Mouse (Mus musculus) adrenal gland, postnatal 4 days (tissue): ENCODE data around the gene Scamp5. TPM values are rescaled to one million over a fixed set of nuclear protein-coding genes. Genes with fewer than 3 reads are reported as not detected.
A peak's percentile ranks its signal among the peaks of the same experiment; 100 is the strongest.

ENCODE experiments used
- DNase-seq, 2 experiments: peaks; one replicate each; pipeline ENCODE4 v3.0.0; 2021 to 2022; ENCODE audit warnings: low spot score in 2 of 2, mixed read lengths in 2 of 2
- long read RNA-seq, 2 experiments: library from polyadenylated mRNA; stranded (forward); transcript quantifications; one replicate each; pipeline ENCODE4 v2.0.0; 2021
- total RNA-seq, 2 experiments: library from RNA; stranded (reverse); gene quantifications; 2 replicates each; pipeline ENCODE4 v1.2.3; 2021

Scamp5 gene
- 10 to 100 TPM; 27.7 to 29.8 TPM for total RNA-seq
- long read RNA-seq, experiment 1, partial matches to known transcripts: 0 of 16 reads
- long read RNA-seq, experiment 1, other reads (novel, unspliced or antisense): 14 of 16 reads
- long read RNA-seq, experiment 2, partial matches to known transcripts: 3 of 25 reads
- long read RNA-seq, experiment 2, other reads (novel, unspliced or antisense): 17 of 25 reads

DNA sequence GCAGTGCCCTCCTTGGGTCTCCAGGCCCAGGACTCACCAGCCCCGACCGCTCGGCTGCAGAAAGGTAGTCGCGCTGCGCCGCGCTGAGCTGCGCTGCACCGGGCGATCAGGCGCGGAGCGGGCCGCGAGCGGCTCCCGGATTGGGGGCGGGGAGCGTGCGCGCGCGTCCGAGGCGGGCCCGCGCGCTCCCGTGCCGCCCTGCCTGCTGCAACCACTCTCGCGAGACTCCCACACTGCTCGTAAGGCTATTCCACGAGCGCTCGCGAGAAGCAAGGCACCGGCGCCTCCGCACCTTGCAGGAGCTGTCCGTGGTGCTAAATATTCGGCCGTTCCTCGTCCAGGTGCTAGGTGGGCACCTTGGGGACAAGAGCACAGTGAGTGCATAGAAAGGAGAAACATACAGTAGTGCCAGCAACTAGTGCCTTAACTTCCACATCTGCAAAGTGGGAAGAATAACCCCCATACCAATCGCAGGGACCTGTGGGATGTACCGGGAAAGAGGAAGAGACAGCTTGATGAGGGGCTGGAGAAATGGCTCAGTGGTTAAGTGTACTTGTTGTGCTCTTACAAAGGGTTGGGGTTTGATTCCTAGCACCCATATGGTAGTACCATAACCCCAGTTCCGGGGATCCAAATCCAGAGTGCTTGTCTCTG lies at the start of gene Scamp5:
TSS of gene Scamp5 (minus strand) at position 165 of the 654 bp plus-strand sequence.
- DNase-seq: peak; percentile 57 to 75

GRCm38 (mm10) chr9:57517113-57517512 lies 49.3 kb upstream of the Scamp5 start:
- DNase-seq: no peak

GRCm38 (mm10) chr9:57510577-57510976 lies 42.7 kb upstream of the Scamp5 start:
- DNase-seq: no peak

GRCm38 (mm10) chr9:57505700-57506099 lies 37.8 kb upstream of the Scamp5 start:
- DNase-seq: peak in 1 of 2 experiments; percentile 43

GRCm38 (mm10) chr9:57504891-57505290 lies 37.0 kb upstream of the Scamp5 start:
- DNase-seq: no peak

GRCm38 (mm10) chr9:57504381-57504700 lies 36.5 kb upstream of the Scamp5 start:
- DNase-seq: peak in 1 of 2 experiments; percentile 32

GRCm38 (mm10) chr9:57503622-57504380 lies 35.9 kb upstream of the Scamp5 start, which contains the start of gene Rpp25:
Gene Rpp25 (plus strand): TSS chr9:57504026.
- peak in 1 of 2 experiments; percentile 27 for DNase-seq

DNA sequence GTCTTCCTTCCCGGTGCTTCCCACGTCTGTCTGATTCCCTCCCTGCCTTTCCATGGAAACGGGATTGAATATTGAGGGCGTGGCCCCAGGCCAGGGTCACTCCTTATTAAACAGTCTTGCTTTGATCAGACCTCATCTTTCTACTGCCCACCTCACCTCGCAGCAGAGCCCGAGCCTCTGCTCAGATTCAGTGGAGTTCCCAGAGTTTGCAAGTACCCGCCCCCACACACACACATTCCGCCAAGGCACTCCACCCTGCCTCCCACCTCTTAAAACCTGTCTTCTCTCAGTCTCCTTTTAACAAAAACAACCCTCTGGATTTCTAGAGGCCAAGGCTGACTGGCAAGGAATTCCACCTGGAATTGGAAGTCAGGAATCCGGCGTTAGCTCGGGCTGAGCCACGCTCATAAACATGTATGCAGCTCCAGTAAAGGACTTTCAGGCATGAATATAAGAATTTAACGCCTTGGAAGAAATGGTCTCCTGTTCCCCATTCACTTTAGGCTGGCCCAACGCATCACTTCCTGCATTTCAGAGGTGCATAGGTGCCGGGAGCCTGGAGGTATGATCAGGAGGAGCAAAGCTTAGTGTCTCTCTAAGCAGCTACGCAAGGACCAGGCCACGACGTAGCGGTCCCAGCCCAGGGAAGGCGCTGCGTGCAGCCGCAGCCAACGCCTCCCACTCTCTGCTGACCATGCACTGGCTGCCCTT lies 35.2 kb upstream of the Scamp5 start:
- DNase-seq: no peak

DNA sequence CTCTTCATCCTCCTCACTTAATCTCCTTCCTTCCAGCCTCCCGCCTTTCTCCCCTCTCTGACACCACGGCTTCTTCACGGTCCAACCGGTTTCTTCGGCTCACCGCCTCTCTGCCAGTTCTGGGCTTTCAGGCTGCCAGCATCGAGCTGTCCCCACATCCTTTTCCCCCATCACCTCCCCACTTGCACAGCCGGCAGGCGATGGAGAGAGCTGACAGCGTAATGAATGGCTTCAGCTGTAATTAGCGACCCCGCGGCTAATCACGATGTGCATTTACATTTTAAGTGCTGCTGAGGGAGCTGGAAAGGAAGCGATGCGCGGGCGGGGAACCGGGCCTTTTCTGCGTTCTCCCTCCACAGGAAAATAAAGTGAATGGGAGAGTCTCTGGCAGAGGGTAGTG lies 34.0 kb upstream of the Scamp5 start:
- no peak for DNase-seq

- no peak for DNase-seq
These were observed 33.6 kb upstream of the Scamp5 start for GRCm38 (mm10) chr9:57501452-57501851.

DNA sequence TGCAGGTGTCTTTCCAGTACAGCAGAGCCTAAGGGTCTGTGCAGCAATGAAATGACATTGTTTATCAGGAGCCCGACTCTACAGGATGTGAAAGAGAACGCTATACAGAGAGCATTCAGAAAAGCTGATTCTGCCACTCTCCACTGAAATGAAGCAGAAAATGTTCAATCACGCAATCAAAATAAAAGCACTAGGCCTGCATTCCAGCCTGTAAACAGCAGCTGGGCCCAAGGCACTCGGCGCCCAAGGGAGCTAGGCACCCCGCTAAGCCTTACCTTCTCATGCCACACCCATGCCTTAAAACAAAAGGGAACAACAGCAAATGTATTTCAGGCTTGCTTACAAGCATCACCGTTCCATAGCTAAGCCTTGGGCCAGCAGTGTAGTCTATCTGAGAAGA lies 30.7 kb upstream of the Scamp5 start:
- DNase-seq: no peak

- DNase-seq: no peak
These were observed 29.4 kb upstream of the Scamp5 start for GRCm38 (mm10) chr9:57497236-57497635.

DNA sequence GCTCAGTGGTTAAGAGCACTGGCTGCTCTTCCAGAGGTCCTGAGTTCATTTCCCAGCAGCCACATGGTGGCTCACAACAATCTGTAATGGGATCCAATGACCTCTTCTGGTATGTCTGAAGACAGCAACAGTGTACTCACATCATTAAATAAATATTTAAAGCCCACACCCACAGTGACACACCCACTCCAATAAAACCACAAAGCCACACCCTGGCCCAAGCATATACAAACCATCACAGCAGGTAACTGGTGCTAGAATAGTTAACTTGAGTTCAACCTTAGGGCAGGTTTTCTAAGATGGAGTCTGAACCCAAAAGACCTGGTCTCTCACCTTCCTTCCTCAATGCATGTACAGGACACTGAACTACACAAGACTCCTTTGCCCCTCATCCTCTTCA lies 27.1 kb upstream of the Scamp5 start:
- no peak for DNase-seq

- DNase-seq: no peak
These were observed 25.7 kb upstream of the Scamp5 start for GRCm38 (mm10) chr9:57493532-57493931.

DNA sequence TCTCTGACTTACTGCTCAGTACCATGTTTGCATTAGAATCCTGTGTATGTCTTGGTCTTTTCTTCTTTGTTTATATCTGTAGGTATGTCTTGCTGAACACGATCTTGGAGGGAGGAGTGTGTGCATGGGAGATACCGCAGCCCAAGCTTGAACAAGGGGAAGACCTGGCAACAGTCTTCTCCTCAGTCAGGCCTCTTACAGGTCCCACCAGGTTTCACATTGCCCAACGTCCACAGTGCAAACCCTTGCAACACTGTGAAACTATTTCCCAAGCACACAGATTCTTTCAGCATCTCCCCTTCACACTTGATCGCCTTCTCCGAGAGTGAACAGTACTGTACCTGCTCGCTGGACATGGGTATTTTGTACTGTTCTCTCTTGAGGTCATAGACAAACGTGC lies 19.9 kb upstream of the Scamp5 start:
- DNase-seq: no peak

GRCm38 (mm10) chr9:57485774-57486173 lies 17.9 kb upstream of the Scamp5 start:
- peak; percentile 45 to 73 for DNase-seq

DNA sequence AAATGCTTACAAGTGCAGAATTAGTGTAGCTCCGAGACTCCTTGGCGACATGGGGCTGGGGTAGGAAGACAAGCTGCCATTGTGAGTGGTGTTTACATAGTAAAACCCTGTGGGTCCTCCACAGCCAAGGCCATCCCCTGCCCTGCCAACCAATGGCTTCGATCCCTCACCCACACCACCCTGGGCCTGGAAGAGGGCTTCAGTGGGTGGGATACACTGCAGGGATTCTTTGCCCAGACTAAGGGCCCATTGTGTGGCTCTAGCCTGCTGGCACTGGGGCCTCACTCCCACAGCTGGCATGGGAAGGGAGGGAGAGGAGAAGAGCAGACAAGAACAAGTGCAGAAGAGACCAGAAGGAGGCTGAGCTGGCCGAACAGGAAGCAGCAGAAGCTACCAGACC lies 1.1 kb upstream of the Scamp5 start:
- DNase-seq: no peak

DNA sequence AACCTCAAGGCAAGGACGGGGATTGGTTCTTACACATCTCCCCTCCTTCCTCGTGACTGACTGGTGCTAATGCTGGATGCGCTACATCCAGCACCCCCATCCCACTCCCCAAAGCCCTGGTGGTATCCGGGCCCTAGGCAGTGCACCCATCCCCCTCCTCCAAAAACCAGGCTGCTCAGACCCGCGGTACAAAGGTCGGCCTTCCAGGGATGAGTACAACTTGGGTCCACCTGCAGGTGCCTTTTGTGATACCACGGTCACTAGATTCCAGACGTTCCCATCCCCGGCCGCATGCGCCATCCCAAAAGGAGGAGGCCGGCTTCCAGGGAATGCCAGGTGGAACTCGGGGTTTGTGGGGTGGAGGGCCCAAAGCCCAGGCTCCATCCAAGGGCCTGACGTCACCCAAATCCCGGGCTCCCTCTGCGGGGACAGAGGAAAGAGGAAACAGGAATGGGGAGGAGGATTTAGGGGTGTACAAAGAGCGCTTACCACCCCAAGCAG lies 539 bp downstream of the Scamp5 start:
- no peak for DNase-seq

DNA sequence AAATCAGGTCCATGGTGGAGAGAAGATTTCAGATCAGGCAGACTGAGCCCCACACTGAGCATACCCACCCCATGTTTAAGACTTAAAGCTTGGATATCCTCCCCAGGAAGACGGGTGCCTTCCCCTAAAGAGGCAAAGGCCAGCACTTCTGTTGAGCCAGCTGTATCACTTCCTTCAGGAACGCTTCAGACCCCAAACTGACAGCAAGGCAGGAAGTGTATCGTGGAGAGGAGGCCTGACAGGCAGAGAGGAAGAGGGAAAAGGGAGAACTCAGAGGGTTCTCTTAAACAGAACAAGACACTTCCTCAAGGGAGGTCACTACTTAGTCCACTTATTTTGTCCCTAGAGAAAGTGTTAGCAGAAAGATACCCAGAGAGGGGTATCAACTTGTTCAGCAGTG lies 1.8 kb downstream of the Scamp5 start:
- no peak for DNase-seq

DNA sequence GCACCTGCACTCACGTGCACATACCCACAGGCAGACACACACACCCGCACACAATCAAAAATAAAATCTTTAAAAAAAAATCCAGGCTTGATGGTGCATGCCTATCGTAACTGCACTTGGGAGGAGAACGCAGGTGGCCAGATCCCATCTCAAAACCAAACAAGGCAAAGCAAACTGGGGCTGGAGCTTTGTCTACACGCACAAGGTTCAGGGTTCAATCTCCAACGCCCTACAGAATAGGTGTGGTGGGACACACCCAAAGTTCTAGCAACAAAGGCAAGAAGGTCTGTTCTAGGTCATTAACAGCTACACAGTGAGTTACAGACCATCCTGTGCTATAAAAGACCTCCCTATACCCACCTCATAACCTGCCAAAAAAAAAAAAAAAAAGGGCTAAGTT lies 5.0 kb downstream of the Scamp5 start:
- no peak for DNase-seq

DNA sequence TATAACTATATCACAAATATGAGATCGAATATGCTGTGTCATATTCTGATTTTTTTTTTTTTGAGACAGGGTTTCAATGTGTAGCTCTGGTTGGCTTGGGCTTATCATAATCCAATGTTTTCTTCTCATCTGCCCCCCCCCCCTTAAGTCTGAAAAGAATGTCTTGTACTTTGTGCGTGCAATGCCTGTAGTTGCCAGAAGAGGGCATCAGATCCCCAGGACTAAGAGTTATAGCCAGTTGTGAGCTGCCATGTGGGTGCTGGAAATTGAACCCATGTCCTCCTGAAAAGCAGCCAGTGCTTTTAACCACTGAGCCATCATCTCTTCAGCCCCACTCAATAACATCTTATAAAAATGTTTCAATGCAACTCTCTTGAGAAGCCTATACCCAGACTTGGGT lies 8.2 kb downstream of the Scamp5 start:
- no peak for DNase-seq

- no peak for DNase-seq
These were observed 14.3 kb downstream of the Scamp5 start for GRCm38 (mm10) chr9:57453516-57453915.
